Mouse (Mus musculus): ENCODE results near the gene Ppm1h. TPM values are rescaled to one million over a fixed set of nuclear protein-coding genes. Genes with fewer than 3 reads are reported as not detected.

The Ppm1h gene
- total RNA-seq (2021), result 16.9 and 17.3 TPM in 2 replicates
- long read RNA-seq, experiment 1, full-length matches to known transcripts, result 4 of 6 reads
- long read RNA-seq, experiment 1, partial matches to known transcripts, result 1 of 6 reads
- long read RNA-seq, experiment 1, other reads (novel, unspliced or antisense), result 1 of 6 reads
- long read RNA-seq, experiment 2, full-length matches to known transcripts, result 1 of 4 reads
- long read RNA-seq, experiment 2, partial matches to known transcripts, result 2 of 4 reads
- long read RNA-seq, experiment 2, other reads (novel, unspliced or antisense), result 1 of 4 reads

DNA sequence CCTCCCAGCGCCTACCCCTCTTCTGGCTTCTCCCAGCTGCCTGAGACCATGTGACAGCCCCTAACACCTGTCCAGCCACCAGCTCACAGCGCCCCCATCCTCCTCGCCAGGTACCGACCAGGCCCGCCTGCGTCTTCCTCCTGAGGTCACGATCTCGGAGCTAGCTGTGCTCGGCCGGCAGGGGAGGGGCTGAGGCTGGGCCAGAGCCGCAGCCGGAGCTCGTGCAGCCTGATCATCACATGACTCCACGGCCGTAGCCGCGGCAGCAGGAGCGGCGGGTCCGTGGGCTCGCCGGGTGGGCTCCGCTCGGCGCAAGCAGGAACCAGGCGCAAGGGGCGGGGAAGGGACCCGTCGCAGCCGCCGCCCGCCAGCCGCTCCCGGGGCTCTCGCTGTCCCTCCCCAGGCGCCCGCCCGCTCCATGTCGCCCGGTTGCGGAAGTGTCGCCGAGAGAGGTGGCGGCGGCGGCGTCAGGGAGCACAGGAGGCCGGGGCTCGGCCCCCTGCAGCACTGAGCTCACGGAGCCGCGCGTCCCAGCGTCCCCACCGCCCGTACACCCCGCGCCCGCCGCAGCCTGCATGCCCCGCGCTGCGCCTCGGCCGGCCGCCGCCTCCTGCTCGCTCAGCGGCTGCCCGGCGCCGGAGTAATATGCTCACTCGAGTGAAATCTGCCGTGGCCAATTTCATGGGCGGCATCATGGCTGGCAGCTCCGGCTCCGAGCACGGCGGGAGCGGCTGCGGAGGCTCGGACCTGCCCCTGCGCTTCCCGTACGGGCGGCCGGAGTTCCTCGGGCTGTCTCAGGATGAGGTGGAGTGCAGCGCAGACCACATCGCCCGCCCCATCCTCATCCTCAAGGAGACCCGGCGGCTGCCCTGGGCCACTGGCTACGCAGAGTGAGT is at the start of gene Ppm1h:
TSS of gene Ppm1h (plus strand) at position 222 of the 896 bp plus-strand sequence.
- DNase-seq, result peak; percentile 83

DNA sequence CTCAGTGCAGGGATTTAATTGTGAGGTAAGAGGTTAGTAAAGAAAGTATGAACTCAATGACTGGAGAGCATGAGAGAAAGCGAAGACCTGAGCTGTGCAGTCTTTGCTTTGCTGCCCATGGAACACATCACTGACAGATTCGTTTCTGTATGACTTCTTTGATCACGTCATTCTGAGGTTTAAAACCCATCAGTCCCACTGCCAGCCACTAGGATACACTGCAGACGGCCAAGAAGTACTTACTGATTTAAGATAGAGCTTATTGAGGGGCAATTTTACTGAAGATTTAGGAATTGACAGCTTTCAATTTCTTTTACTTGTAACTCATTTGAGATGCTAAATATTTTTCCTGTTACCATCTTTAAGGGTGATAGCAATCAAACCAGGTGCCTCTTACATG is 49.6 kb upstream of the Ppm1h start:
- DNase-seq, result no peak

DNA sequence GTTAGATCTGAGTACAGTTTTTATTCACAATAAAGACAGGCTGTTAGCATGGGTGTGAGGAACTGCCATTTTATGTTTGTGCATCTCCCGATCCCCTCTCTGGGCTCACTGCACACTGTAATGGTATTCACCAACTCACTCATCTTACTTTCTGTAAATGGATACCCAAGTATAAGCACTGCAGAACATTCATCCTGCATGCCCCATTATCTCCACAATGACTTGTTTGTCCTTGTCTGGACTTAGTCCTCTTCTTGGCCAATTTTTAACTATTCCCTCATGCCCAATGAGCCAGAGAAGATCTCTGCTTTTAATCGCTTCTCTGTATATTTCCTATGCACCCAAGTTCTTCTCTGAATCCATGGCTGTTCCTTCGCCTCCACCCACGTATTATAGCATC is 38.7 kb upstream of the Ppm1h start:
- no peak for DNase-seq

DNA sequence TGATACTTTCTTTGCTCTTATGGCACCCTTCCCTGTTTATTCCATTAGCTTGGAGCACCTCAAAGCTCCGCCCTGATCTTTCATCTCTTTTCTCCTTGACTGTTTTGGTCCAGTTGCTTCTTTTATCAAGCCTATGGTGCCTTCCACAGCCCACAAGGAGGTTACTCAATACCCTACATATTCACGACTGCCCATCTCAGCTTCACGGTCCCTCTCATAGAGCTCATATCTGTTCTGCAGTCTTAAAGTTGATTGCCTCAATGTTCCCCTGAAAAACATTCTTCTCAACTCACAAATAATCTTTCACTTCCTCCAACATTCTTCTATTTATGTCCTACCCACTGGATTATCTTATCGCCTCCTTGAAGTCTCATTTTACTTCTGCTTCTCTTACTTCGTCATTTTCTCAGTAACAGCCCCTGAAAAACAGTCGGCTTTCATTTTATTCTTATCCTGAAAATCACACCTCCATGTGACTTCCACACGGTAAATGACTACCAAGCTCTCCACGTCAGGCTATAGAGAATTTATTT is 37.2 kb upstream of the Ppm1h start:
- no peak for DNase-seq

DNA sequence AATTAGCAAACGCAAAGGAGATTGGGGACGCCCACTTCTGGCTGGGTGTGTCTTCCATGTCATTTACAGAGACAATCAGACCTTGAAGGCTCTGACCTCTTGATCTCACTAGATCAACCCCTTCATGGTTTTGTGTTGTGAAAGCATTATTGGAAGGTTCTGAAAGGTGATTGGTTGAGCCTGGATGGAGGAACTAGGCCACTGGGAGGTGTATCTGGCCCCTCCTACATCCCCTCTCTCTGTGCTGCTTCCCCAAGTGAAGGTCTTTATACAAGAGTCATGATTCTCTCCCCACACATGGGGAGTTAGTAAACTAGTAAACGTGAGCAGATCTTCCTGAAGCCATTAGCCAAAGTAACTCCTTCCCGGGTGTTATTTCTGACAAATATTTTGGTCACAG is 36.4 kb upstream of the Ppm1h start:
- no peak for DNase-seq

DNA sequence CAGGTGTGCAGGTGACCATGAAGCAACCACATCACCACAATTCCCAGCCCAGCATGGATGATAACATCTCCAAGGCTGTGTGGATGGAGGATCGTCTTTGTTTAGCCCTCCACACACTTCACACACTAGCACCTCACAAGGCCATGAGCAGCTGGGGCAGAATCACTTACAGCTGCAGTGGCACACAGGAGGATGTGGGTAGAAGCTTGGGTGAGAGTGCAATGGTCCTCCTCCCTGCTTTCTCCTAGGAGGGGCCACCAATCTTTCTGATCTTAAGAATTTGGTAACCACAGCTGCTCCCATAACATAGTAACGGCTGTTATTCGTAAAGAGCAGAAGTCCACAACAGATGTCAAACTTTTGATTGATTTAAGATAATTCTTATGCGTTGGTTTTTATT is 26.6 kb upstream of the Ppm1h start:
- no peak for DNase-seq

DNA sequence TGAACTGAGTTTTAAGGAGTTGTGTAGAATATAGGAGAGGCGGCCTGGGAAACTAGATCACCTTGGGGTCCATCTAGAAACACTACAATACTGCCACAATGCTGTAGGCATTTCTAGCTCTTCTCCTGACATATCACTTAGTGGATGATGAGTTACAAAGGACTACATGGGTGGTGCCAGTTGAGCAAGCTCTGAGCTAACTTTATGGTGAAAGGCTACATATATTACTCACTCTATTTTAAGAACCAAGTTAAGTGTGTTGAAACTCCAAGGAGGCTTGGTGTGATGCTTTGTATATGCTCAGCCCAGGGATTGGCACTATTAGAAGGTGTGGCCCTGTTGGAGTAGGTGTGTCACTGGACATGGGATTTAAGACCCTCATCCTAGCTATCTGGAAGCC is 26.0 kb upstream of the Ppm1h start:
- DNase-seq, result no peak

DNA sequence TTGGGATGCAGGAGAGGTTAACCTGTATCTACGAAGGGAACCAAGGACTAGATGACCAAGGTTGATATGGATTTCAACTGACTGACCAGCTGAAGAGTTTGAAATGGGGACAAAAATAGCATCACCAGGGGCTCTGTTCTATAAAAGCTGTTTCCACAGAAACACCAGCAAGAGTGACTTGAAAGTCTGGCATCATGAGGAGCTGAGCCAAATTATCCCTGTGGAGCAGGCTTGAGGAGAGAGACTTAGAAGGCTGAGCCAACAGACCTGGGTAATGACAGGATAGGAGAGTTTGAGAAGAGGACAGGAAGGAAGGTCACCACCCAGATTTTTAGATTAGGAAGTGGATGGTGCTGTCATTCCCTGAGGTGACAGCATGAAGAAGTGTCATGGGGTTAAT is 12.9 kb upstream of the Ppm1h start:
- DNase-seq, result no peak

DNA sequence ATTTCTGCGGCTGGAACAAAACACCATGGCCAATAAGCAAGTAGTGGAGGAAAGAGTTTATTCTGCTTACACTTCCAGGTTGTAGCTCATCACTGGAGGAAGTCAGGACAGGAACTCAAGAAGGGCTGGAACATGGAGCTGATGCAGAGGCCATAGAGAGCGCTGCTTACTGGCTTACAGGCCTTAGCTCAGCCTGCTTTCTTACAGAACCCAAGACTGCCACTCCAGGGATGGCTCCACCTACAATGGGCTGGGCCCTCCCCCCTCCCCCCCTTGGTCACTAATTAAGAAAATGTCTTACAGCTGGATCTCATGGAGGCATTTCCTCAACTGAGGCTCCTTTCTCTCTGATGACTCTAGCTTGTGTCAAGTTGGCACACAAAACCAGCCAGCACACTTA is 7.3 kb upstream of the Ppm1h start:
- DNase-seq, result no peak

DNA sequence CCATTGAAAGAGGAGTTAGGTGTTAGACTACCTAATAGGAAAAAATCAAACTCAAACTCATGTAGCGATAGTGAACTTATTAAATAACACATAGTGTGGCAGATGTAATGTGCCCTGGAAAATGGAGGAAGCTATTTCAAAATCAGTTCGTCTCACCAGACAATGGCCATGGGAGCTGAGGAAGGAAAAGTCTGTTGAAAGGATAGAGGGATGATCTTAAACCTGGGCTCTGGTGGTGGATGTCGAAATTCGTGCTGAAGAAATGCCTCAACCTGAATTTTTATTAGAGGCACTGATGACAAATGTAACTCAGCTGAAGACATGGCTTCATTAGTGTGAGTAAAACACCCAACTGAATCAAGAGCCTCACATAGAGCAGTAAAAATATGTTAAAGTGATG is 6.5 kb upstream of the Ppm1h start:
- DNase-seq, result no peak

DNA sequence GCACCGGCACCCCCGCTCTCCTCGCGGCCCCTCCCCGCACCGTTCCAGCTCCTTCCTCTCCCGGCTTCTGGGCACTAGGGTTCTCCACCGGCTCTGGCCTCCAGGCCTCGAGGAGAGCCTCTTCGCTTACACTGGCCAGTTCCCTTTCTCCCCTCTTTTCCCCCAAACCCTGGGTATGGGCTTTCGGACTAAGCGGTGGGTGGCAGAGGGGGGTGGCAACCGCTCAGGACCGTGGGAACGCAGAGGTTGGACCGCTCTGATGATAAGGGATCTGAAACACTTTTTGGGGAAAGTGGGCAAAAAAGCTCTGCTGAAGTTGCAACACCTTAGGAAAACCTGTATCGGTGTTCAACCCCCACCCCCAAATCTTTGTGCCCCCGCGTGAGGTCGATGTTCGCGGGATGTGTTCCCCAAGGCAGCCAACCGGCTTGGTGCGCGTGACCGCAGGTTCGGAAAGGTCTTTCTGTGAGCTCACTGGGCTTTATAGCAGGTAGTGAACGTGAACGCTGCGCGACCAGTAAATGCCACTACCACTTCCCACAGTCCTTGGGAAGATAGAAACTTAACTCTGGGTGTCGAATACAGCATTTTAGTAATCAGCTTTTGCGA is 979 bp downstream of the Ppm1h start:
- peak; percentile 31 for DNase-seq

DNA sequence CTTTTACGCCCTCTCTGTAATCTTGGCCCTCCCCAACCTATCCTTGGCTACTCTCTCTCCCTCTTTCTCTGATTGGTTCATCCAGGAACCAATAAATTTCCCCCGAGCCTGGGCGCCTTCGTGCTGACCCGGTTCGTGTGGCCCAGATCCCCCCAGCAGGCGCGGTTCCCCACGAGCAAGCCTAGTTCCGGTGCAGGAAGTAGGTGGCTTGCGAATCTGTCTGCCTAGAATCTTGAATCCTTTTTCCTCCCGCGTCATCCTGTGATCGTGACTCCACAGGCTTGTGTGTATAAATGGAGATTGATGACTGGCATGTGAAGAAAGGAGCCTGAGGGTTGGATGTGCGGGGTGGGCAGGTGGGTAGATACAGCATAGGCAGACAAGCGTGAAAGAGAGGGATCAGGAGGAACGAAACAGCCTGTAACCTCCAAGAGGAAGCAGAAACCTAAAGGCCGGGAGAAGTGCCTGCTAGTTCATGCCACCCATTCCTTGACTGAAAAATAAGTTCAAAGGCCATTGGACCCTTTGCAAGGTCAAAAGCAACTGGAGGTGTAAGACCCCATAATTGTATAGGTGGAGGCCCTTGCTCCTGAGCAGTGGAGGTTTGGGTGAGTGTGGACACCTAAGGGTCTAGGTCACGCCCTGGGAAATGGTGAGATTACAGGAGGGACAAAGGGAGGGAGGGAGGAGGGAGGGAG is 2.0 kb downstream of the Ppm1h start:
- peak; percentile 35 for DNase-seq

DNA sequence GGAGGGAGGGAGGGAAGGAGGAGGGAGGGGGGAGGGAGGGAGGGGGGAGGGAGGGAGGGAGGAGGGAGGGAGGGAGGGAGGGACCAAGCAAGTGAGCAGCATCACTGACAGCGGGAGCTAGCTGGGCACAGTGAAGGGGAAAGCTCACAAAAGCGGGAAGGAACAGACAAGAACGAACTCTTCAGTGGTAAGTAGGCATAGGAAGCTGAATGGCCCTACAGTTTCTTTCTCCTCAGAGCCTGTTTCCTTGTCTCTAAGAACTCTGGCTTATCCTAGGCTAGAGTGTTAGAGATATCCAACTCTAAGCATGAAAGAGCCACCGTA is 2.5 kb downstream of the Ppm1h start:
- DNase-seq, result no peak

DNA sequence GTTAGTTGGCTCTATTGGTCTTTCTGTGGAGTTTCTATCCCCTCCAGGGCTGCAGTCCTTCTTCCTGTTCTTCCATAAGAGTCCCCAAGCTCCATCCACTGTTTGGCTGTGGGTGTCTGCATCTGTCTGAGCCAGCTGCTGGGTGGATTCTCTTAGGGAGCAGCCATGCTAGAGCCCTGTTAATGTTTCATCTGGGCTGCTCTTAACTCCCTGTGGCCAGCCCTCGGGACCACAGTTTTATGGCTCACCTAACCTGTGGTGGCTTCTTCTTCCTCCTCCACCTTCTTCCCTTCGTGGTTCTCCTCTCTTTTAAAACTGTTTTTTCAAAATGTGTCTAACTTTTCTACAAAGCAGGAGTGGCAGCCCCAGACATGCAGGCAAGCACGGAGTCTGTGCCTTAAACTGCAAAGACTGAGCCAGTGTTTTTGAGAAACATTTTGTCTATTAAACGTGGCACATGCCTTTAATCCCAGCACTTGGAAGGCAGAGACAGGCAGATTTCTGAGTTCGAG is 5.3 kb downstream of the Ppm1h start:
- DNase-seq, result no peak

DNA sequence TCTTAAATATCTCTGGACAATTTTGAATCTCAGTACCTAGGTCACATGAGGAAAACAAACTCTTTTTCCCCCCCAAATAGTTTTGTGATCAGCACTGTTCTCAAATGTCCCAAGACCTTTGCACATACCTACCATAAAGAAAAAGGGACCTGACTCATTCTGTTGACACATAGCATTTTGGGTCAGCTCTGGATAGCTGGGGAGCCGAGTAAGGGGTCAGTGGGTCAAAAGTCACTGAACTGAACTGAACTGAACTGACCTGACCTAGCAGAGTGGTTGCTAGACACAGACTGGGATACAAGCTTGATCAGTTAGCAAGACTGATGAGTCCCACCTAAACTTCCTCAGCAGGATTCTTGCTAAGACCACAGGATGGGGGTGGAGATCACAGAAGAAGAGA is 6.7 kb downstream of the Ppm1h start:
- DNase-seq, result no peak

DNA sequence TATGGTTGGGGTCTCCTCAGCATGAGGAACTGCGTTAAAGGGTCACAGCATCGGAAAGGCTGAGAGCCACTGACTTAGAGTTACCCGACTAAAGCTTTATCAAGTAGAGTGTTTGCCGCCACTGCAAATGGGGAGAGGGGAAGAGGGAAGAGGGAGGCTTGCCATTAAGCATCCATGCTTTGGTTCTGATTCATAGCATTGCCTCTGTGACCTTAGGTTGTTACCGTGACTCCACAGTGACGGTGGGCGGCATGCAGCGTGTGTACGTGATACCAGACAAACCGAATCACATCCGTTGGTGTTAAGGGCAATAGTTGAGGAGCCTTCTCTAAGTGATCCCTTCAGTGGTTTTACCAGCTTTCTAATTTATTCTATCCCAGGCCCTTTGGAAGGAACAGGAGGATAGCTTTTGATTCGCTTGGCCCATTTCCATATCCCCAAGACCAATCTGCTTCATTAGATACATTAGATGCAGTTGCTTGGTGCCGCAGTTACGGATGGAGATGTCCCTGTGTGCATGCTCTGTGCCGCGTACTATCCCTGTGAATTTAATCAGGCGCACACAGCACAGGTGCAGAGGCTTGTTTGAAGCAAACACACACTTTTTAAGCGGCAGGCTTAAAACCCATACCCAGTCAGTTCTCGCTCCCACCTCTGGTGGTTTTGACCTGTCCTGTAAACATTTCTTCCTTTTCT is 7.4 kb downstream of the Ppm1h start:
- DNase-seq, result no peak

DNA sequence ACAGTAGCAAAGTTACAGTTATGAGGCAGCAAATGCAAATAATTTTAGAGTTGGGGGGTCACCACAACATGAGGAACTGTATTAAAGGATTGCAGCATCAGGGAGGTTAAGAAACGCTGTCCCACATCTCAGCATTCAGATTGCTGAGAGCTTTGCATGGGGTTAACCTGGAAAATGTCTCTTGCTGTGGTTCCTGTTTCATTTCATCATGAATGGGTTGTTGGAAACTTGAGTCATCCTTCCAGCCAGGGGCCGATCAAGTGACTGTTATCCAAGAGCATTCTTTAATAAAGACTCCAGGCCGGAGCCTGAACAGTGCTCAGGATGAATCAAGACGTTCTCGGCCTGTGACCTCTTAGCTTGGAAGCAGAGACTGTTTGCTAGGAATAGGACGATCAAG is 12.1 kb downstream of the Ppm1h start:
- no peak for DNase-seq

DNA sequence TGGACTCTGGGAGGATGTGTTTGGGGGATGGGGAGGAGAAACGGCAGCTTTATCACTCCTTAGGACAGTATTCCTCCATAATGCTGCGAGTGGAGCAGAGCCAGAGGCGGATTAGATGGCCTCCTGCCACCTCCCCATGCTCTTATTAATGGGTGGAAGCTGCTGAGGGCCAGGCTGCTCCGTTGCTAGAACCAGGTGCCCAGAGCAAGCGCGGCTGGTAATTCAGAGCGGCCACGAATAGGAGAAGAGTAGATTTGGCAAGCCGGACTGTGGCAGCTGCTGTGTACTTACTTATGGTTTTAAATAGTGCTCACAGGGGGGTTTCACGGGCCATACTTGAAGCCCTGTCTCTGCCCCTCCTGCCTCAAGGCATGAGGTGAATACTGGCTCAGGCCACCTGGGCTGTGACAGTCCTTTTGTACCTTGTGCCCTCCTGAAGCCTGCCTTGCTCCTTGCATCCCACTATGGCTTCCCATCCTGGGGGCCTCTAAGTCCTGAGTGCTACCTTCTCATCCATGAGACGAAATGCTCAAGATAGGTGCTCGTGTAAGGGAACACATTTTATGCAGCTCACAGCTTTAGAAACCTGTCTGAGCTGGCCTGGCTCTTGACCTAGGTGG is 14.7 kb downstream of the Ppm1h start:
- no peak for DNase-seq

DNA sequence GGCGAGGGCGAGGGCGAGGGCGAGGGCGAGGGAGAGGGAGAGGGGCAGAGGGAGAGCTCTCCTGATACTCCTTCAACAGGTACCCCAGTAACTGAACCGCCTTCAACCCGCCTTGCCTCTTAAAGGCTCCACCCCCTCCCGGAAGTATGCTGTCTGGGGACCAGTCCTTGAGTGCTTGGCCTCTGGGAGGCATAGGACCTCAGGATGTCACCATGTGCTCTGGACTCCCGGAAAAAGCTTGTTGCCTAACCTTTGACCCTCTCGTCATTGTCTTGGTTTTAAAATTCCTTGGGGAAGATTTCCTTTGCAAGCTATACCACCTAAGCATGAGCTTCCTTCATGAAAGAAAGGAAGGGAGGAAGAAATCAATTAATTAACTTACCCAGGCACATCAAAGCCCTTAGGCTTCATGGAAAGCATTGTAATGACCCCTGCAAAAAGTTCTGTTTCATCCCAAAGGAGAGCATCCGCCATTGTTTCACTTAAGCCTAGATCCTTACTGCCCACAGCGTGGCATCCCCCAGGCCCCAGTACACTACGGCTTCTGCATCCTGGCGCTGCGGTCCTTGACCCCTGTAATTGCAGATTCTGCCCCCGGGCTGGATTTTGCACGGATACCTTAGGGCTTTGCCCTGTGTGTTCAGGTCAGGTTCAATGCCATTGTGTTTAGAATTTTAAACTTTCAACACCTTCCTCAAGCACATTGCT is 15.5 kb downstream of the Ppm1h start:
- no peak for DNase-seq

DNA sequence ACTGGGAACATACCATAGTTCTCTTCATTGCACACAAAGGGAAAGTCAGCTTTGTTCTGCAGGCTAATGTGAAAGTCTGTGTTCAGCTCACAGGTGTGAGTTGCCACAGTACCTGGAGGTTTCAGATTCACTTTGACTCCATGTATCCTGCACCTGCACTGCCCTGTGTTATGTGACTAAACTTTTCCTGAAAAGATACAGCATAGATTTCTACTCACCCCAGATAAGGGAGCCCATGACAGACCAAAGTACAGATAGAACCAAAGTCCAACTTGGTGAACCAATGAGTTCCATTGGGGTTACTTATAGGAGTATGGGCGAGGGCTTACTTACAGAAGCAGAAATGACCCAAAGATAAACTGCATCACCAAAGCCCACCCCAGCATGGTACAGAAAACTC is 17.8 kb downstream of the Ppm1h start:
- DNase-seq, result no peak

DNA sequence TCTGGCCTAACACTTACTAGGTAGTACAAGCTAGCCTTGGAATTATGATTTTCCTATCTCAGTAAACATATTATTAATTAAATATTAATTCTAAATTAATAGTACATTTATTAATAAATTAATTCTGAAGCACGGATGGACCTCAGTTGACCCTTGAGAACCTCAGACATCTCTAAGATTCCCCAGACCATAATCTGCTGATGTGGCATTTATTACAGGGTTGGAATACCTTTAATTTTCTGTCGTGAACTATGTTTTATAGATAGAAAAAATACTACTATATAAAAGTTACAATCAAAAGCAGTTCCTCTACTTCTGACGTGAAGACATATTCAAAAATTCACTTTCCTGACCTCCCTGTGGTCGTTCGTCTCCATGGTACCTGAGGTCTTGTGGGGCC is 19.8 kb downstream of the Ppm1h start:
- no peak for DNase-seq

Data from adrenal gland, postnatal 14 days (tissue).